Mouse (Mus musculus): ENCODE results near the gene Tmem40. TPM values are rescaled to one million over a fixed set of nuclear protein-coding genes. Genes with fewer than 3 reads are reported as not detected.

Tmem40 gene
- total and polyA plus RNA-seq, 3 experiments, result 13.8 to 16.4 TPM; not detected in 1

GRCm38 (mm10) chr6:115732341-115732928 lies 29.8 kb downstream of the Tmem40 start:
- Histone ChIP-seq H3K27me3 (ENCODE audit: control insufficient read depth in 1 of 2, insufficient read depth in 2 of 2, low read length in 2 of 2) (no peaks in the 10 kb centered on the region), H3K4me1 (ENCODE audit: control insufficient read depth in 1 of 2, insufficient read depth in 2 of 2, low read length in 2 of 2) (no peaks in the 10 kb centered on the region), H3K27ac (ENCODE audit: control insufficient read depth, low read depth, low read length) (no peak overlapping the region), H3K36me3 (ENCODE audit: control insufficient read depth in 1 of 2, insufficient read depth in 2 of 2, low read length in 2 of 2) (no peaks in the 10 kb centered on the region), H3K4me3 (ENCODE audit: control insufficient read depth in 1 of 2, insufficient read depth in 1 of 2, low read depth in 2 of 2, low read length in 2 of 2) (no peak overlapping the region), H3K9me3 (replicated peaks; ENCODE audit: insufficient read depth, low read length) (no peaks in the 10 kb centered on the region), H3K79me2 (ENCODE audit: control insufficient read depth, insufficient read depth, low read length, poor library complexity) (no peaks in the 10 kb centered on the region), H3K9ac (ENCODE audit: control insufficient read depth, low read depth, low read length, poor library complexity, severe bottlenecking) (no peak overlapping the region)
- no peak for TF ChIP-seq ZNF384 (IDR thresholded peaks at IDR 0.05; ENCODE audit: low read depth, low read length)
- TF ChIP-seq TBP (IDR thresholded peaks at IDR 0.05; ENCODE audit: low read depth, low read length), result no peak
- TF ChIP-seq EP300 (IDR thresholded peaks at IDR 0.05; ENCODE audit: low read depth in 1 of 2, low read length in 2 of 2), result no peak
- no peak for TF ChIP-seq USF1 (IDR thresholded peaks at IDR 0.05; ENCODE audit: low read depth, low read length)
- no peak for TF ChIP-seq E2F4 (IDR thresholded peaks at IDR 0.05; ENCODE audit: borderline replicate concordance, low read depth, low read length)
- TF ChIP-seq POLR2A (IDR thresholded peaks at IDR 0.05; ENCODE audit: control insufficient read depth in 1 of 2, insufficient read depth in 1 of 2, low read depth in 1 of 2, low read length in 2 of 2, poor library complexity in 1 of 2), result no peak
- no peak for TF ChIP-seq POLR2AphosphoS2 (IDR thresholded peaks at IDR 0.05; ENCODE audit: low read length)
- no peak for TF ChIP-seq RCOR1 (IDR thresholded peaks at IDR 0.05; ENCODE audit: low read depth, low read length)
- no peak for TF ChIP-seq NRF1 (IDR thresholded peaks at IDR 0.05; ENCODE audit: insufficient read depth, low read depth, low read length, poor library complexity, severe bottlenecking)
- TF ChIP-seq TAL1 (IDR thresholded peaks at IDR 0.05; ENCODE audit: low read length), result no peak
- no peak for TF ChIP-seq ZMIZ1 (IDR thresholded peaks at IDR 0.05; ENCODE audit: low read depth, low read length)
- TF ChIP-seq CHD1 (IDR thresholded peaks at IDR 0.05; ENCODE audit: low read depth, low read length), result no peak
- no peak for TF ChIP-seq MXI1 (IDR thresholded peaks at IDR 0.05; ENCODE audit: low read depth, low read length)
- TF ChIP-seq ZKSCAN1 (IDR thresholded peaks at IDR 0.05; ENCODE audit: low read depth, low read length), result no peak
- TF ChIP-seq UBTF (IDR thresholded peaks at IDR 0.05; ENCODE audit: borderline replicate concordance, insufficient read depth, low read depth, low read length), result no peak
- no peak for TF ChIP-seq SIN3A (IDR thresholded peaks at IDR 0.05; ENCODE audit: low read length)
- no peak for TF ChIP-seq MAZ (IDR thresholded peaks at IDR 0.05; ENCODE audit: low read depth, low read length)
- DNase-seq (ENCODE audit: low read depth, low spot score), result no peak

DNA sequence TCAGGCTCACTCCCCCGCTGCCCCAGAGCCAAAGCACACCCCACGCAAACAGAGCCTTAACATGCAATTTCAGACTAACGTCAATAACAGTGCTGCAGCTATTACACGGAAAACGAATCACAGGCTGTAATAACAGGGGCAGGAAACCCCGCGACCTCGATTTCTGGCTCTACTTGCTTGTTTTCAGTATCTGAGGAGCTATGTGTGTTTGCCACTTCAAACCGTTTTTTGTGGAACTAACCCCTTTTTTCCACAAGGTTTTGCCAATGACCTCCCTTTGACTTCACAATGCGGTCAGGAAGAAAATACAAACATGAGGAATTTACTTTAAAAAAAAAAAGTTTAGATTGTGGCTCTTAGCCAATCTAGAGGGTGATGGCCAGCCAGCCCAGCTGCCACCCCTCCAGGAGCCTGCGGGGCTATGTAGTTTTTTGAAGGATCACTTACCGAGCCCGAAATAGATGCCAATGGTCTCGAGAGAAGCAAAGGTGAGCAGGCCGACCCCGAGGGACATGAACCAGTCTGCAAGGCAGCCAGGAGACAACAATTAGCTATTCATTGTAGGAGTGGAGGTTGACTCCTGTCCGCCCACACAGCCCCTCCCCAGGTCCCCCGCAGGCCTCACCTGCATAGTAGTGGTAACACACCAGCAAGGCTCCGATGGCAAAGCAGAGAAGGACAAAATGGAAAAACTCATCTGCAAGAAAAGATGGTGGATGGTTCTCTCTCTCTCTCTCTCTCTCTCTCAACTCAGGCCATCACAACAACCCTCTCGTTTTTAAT lies 31.5 kb downstream of the Tmem40 start:
- Histone ChIP-seq H3K9me3 (replicated peaks; ENCODE audit: insufficient read depth, low read length) (no peaks in the 10 kb centered on the region), H3K27me3 (ENCODE audit: control insufficient read depth in 1 of 2, insufficient read depth in 2 of 2, low read length in 2 of 2) (no peaks in the 10 kb centered on the region), H3K79me2 (ENCODE audit: control insufficient read depth, insufficient read depth, low read length, poor library complexity) (no peaks in the 10 kb centered on the region), H3K4me3 (ENCODE audit: control insufficient read depth in 1 of 2, insufficient read depth in 1 of 2, low read depth in 2 of 2, low read length in 2 of 2) (no peak overlapping the region), H3K36me3 (ENCODE audit: control insufficient read depth in 1 of 2, insufficient read depth in 2 of 2, low read length in 2 of 2) (no peaks in the 10 kb centered on the region), H3K4me1 (ENCODE audit: control insufficient read depth in 1 of 2, insufficient read depth in 2 of 2, low read length in 2 of 2) (no peaks in the 10 kb centered on the region), H3K27ac (ENCODE audit: control insufficient read depth, low read depth, low read length) (no peak overlapping the region), H3K9ac (ENCODE audit: control insufficient read depth, low read depth, low read length, poor library complexity, severe bottlenecking) (no peak overlapping the region)
- TF ChIP-seq TAL1 (IDR thresholded peaks at IDR 0.05; ENCODE audit: low read length) (no peak), TCF12 (IDR thresholded peaks at IDR 0.05; ENCODE audit: low read depth, low read length) (no peak), USF1 (IDR thresholded peaks at IDR 0.05; ENCODE audit: low read depth, low read length) (no peak), UBTF (IDR thresholded peaks at IDR 0.05; ENCODE audit: borderline replicate concordance, insufficient read depth, low read depth, low read length) (no peak), TBP (IDR thresholded peaks at IDR 0.05; ENCODE audit: low read depth, low read length) (no peak), RAD21 (IDR thresholded peaks at IDR 0.05; ENCODE audit: low read depth, low read length) (no peak), ETS1 (IDR thresholded peaks at IDR 0.05; ENCODE audit: low read depth, low read length) (no peak), JUND (IDR thresholded peaks at IDR 0.05; ENCODE audit: low read depth, low read length) (no peak), NRF1 (IDR thresholded peaks at IDR 0.05; ENCODE audit: insufficient read depth, low read depth, low read length, poor library complexity, severe bottlenecking) (no peak), SIN3A (IDR thresholded peaks at IDR 0.05; ENCODE audit: low read length) (no peak), BHLHE40 (IDR thresholded peaks at IDR 0.05; ENCODE audit: borderline replicate concordance, low read depth, low read length) (no peak), CHD2 (IDR thresholded peaks at IDR 0.05; ENCODE audit: low read length) (no peak), MYB (IDR thresholded peaks at IDR 0.05; ENCODE audit: low read depth, low read length) (no peak), E2F4 (IDR thresholded peaks at IDR 0.05; ENCODE audit: borderline replicate concordance, low read depth, low read length) (no peak), POLR2AphosphoS2 (IDR thresholded peaks at IDR 0.05; ENCODE audit: low read length) (no peak), EP300 (IDR thresholded peaks at IDR 0.05; ENCODE audit: low read depth in 1 of 2, low read length in 2 of 2) (no peak), ZMIZ1 (IDR thresholded peaks at IDR 0.05; ENCODE audit: low read depth, low read length) (no peak), ZNF384 (IDR thresholded peaks at IDR 0.05; ENCODE audit: low read depth, low read length) (no peak), SMC3 (IDR thresholded peaks at IDR 0.05; ENCODE audit: low read depth, low read length) (no peak)
- no peak for DNase-seq (ENCODE audit: low read depth, low spot score)
